Mouse (Mus musculus) kidney, adult 2 months (tissue): Measurements from ENCODE around the gene Grik4.

Experiments used
- CTCF ChIP-seq: fragments of 200-500 bp; conservative IDR thresholded peaks from 2 replicates; pipeline ENCODE4 v1.5.1; 2011; ENCODE audit warnings: low read depth, mild to moderate bottlenecking, control low read depth, low read length, moderate library complexity, mixed read lengths; ENCODE audit not compliant: insufficient read depth, insufficient read length
- POLR2A ChIP-seq: fragments of 200-500 bp; IDR thresholded peaks from one replicate; pipeline ENCODE4 v1.6.1; 2011; ENCODE audit warnings: low read depth, low read length, control low read depth

DNA sequence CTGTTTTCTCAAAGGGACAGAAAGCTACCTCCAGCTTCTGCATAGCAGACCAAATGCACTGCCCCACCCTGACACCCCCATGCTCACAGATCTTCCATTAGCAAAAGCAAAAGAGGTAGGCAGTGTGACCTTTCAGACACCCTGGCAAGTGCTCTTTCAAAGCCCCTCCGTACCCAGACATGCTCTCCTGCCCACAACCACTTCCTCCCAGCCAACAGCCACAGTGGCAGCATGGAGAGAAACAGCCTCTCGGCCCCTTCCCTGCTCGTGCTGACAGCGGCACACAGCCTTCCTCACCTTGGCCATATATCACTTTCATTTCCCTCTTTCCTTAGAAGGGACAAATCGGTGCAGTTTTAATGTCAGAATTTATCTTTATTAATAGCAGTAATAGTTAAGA lies 106.0 kb downstream of the Grik4 start:
- TF ChIP-seq POLR2A (no peak), CTCF (no peak)
